ENCODE assay signal across 10 mouse cellular contexts in the genomic region with DNA sequence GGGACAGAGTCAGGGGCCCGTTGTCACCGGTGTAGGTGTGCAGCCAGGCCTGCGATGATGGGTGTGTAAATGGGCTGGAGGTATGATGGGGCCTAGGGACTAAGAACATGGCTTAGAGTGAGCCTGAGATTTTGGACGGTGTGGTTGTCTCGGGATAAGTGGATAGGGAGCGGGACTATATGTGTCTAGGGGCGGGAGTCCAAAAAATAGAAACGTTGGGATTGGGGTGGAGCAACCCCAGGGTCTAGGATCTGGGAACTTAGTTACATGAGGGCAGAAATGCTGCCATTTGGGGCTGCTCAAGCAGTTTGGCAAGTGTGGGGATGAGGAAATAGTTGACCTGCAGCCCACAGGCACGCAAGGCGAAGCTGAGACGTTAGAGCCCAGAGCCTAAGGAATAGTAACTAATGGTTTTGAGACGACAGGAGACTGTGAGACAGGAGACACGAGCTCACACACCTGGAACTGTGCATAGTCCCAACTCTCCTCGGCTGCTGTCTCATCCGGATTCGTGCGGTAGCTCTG. TPM values are rescaled to one million over a fixed set of nuclear protein-coding genes. Genes with fewer than 3 reads are reported as not detected.
DNase-seq lines count a peak whose midpoint lies in the region; ATAC-seq lines count a peak whose summit lies in the region.
"Had no signal": no experiment of that assay in that cellular context is flagged by ENCODE, and none has a peak within 500 bp of the region (broad histone marks: within the 10 kb centered on the region; RNA-seq: fewer than 3 reads in every experiment).

No protein-coding gene starts in this region.

- H3K27ac ChIP-seq in neural tube, embryonic 11.5 days (ENCODE audit: low read depth, low read length) = no peak overlapping the region
- peak overlapping the region; percentile 32; the same call in 1 of the 2 replicates for H3K27ac ChIP-seq in limb, embryonic 11.5 days (replicated peaks; ENCODE audit: low read depth, low read length)
- no peak overlapping the region for H3K27ac ChIP-seq in stomach, embryonic 14.5 days (ENCODE audit: low read length)

- no peak overlapping the region for H3K4me3 ChIP-seq in neural tube, embryonic 11.5 days (ENCODE audit: low read depth, low read length)
- peak overlapping the region; percentile 26 for H3K4me3 ChIP-seq in limb, embryonic 11.5 days (ENCODE audit: low read depth, low read length)
- peak overlapping the region; percentile 3; the same call in 1 of the 2 replicates for H3K4me3 ChIP-seq in stomach, embryonic 14.5 days (ENCODE audit: low read depth, low read length)

- H3K4me1 ChIP-seq in neural tube, embryonic 11.5 days (ENCODE audit: control insufficient read depth, insufficient read depth, low read length) = peaks cover 16% of the 10 kb centered on the region
- H3K4me1 ChIP-seq in limb, embryonic 11.5 days (ENCODE audit: control insufficient read depth, insufficient read depth, low read length) = peaks cover 29% of the 10 kb centered on the region
- peaks cover 19% of the 10 kb centered on the region for H3K4me1 ChIP-seq in stomach, embryonic 14.5 days (ENCODE audit: control insufficient read depth, insufficient read depth, low read length)

- 31% methylated on average over 17 of the region's 17 CpGs for WGBS in neural tube, embryonic 11.5 days
- 21% methylated on average over 17 of the region's 17 CpGs for WGBS in limb, embryonic 11.5 days
- 30% methylated on average over 17 of the region's 17 CpGs for WGBS in stomach, embryonic 14.5 days

- peak overlapping the region; percentile 28; the same call in 1 of the 2 replicates for H3K4me2 ChIP-seq in neural tube, embryonic 11.5 days (ENCODE audit: low read depth)
- H3K4me2 ChIP-seq in limb, embryonic 11.5 days (ENCODE audit: low read depth, severe bottlenecking) = peak overlapping the region; percentile 44
- peak overlapping the region; percentile 42 for H3K4me2 ChIP-seq in stomach, embryonic 14.5 days (replicated peaks; ENCODE audit: low read depth, low read length)

- no peaks in the 10 kb centered on the region for H3K9me3 ChIP-seq in neural tube, embryonic 11.5 days (ENCODE audit: control insufficient read depth, low read length)
- no peaks in the 10 kb centered on the region for H3K9me3 ChIP-seq in limb, embryonic 11.5 days (ENCODE audit: control insufficient read depth, low read length)
- H3K9me3 ChIP-seq in stomach, embryonic 14.5 days (ENCODE audit: control insufficient read depth, low read depth, low read length) = no peaks in the 10 kb centered on the region

- no peak for DNase-seq in neural tube, embryonic 11.5 days (ENCODE audit: low spot score)
- DNase-seq in neural tube, embryonic 10.5 days (ENCODE audit: extremely low spot score, low spot score) = no peak
- DNase-seq in forelimb bud, embryonic 11.5 days (ENCODE audit: low read depth, low spot score) = peak; percentile 25
- DNase-seq in limb, embryonic 11.5 days (ENCODE audit: low spot score) = peak; percentile 28
- DNase-seq in spleen, adult 18-20 months = no peak
- no peak for DNase-seq in cerebellum, postnatal 36 days
- DNase-seq: thymus, adult 2 months had no signal

- H3K27me3 ChIP-seq in neural tube, embryonic 11.5 days (ENCODE audit: control insufficient read depth, insufficient read depth, low read length) = peaks cover 12% of the 10 kb centered on the region
- H3K27me3 ChIP-seq in limb, embryonic 11.5 days (ENCODE audit: control insufficient read depth, insufficient read depth, low read length) = peaks cover 3% of the 10 kb centered on the region; the same call in 1 of the 2 replicates
- 0 out of 2 replicates have a peak, but pooled peaks cover 5% of the 10 kb centered on the region for H3K27me3 ChIP-seq in stomach, embryonic 14.5 days (ENCODE audit: control insufficient read depth, insufficient read depth, low read length)

- H3K36me3 ChIP-seq in neural tube, embryonic 11.5 days (ENCODE audit: control insufficient read depth, insufficient read depth, low read length) = peaks cover 10% of the 10 kb centered on the region
- peaks cover 17% of the 10 kb centered on the region for H3K36me3 ChIP-seq in limb, embryonic 11.5 days (ENCODE audit: control insufficient read depth, insufficient read depth, low read length)
- H3K36me3 ChIP-seq in stomach, embryonic 14.5 days (ENCODE audit: control insufficient read depth, insufficient read depth, low read length) = peaks cover 26% of the 10 kb centered on the region

- H3K9ac ChIP-seq in neural tube, embryonic 11.5 days (ENCODE audit: low read length) = peak overlapping the region; percentile 45
- H3K9ac ChIP-seq in limb, embryonic 11.5 days (ENCODE audit: low read length) = 0 out of 2 replicates have a peak overlapping the region, but pooled peaks have one; percentile 43
- H3K9ac ChIP-seq in stomach, embryonic 14.5 days (replicated peaks; ENCODE audit: low read depth, low read length) = no peak overlapping the region

- no peak for ATAC-seq in neural tube, embryonic 11.5 days (ENCODE audit: insufficient read depth, low FRiP score, low TSS enrichment)
- ATAC-seq in limb, embryonic 11.5 days (ENCODE audit: insufficient number of reproducible peaks, low FRiP score, low TSS enrichment, low read depth) = no peak
- ATAC-seq in stomach, embryonic 14.5 days (ENCODE audit: insufficient number of reproducible peaks, insufficient read depth, low FRiP score, low read depth) = 0 out of 2 replicates have a peak, but pooled peaks have one; percentile 4
- ATAC-seq in activated CD4-positive, CD25-positive, alpha-beta regulatory T cell, adult 4 months = no peak

RNA-seq across cellular contexts. Expression of gene Cd37, which starts 3.2 kb away (rescaled TPM):
- 0.74 and 0.76 TPM in 2 replicates for polyA plus RNA-seq in neural tube, embryonic 11.5 days (2014; fragmentation: Nextera tagmentation; extraction: Ambion mirVana)
- polyA plus RNA-seq in limb, embryonic 11.5 days (2014; fragmentation: Nextera tagmentation; extraction: Ambion mirVana) = 0.82 and 1.6 TPM in 2 replicates
- 2.2 and 3.5 TPM in 2 replicates for polyA plus RNA-seq in stomach, embryonic 14.5 days (2014; fragmentation: Nextera tagmentation; extraction: Ambion mirVana)
- polyA plus RNA-seq in activated CD4-positive, CD25-positive, alpha-beta regulatory T cell, adult 4 months (2017; shearing (Covaris generic)) = 100 to 1,000 TPM; 420 to 495 TPM

RNA-seq across cellular contexts. Expression of gene Slc6a16, which starts 5.2 kb away (rescaled TPM):
- 0.11 TPM in 1 of 2 replicates, not detected in the other for polyA plus RNA-seq in neural tube, embryonic 11.5 days (2014; fragmentation: Nextera tagmentation; extraction: Ambion mirVana)
- 0.20 and 0.36 TPM in 2 replicates for polyA plus RNA-seq in limb, embryonic 11.5 days (2014; fragmentation: Nextera tagmentation; extraction: Ambion mirVana)
- polyA plus RNA-seq in stomach, embryonic 14.5 days (2014; fragmentation: Nextera tagmentation; extraction: Ambion mirVana) = not detected in 2 replicates
- not detected for polyA plus RNA-seq in activated CD4-positive, CD25-positive, alpha-beta regulatory T cell, adult 4 months (2017; shearing (Covaris generic))

RNA-seq across cellular contexts. Expression of gene Tead2, which starts 20.2 kb away (rescaled TPM):
- 247 and 252 TPM in 2 replicates for polyA plus RNA-seq in neural tube, embryonic 11.5 days (2014; fragmentation: Nextera tagmentation; extraction: Ambion mirVana)
- polyA plus RNA-seq in limb, embryonic 11.5 days (2014; fragmentation: Nextera tagmentation; extraction: Ambion mirVana) = 378 and 385 TPM in 2 replicates
- 155 and 167 TPM in 2 replicates for polyA plus RNA-seq in stomach, embryonic 14.5 days (2014; fragmentation: Nextera tagmentation; extraction: Ambion mirVana)
- polyA plus RNA-seq in activated CD4-positive, CD25-positive, alpha-beta regulatory T cell, adult 4 months (2017; shearing (Covaris generic)) = 1 to 10 TPM; 1.5 to 2.8 TPM

RNA-seq across cellular contexts. Expression of gene Dkkl1, which starts 23.8 kb away (rescaled TPM):
- 3.1 and 5.2 TPM in 2 replicates for polyA plus RNA-seq in neural tube, embryonic 11.5 days (2014; fragmentation: Nextera tagmentation; extraction: Ambion mirVana)
- 0.51 and 0.60 TPM in 2 replicates for polyA plus RNA-seq in limb, embryonic 11.5 days (2014; fragmentation: Nextera tagmentation; extraction: Ambion mirVana)
- 0.45 and 1.2 TPM in 2 replicates for polyA plus RNA-seq in stomach, embryonic 14.5 days (2014; fragmentation: Nextera tagmentation; extraction: Ambion mirVana)
- 10 to 100 TPM; 20.6 to 24.7 TPM for polyA plus RNA-seq in activated CD4-positive, CD25-positive, alpha-beta regulatory T cell, adult 4 months (2017; shearing (Covaris generic))

RNA-seq across cellular contexts. Expression of gene Ccdc155, which starts 31.0 kb away (rescaled TPM):
- 0.27 and 0.47 TPM in 2 replicates for polyA plus RNA-seq in neural tube, embryonic 11.5 days (2014; fragmentation: Nextera tagmentation; extraction: Ambion mirVana)
- 0.41 and 0.51 TPM in 2 replicates for polyA plus RNA-seq in limb, embryonic 11.5 days (2014; fragmentation: Nextera tagmentation; extraction: Ambion mirVana)
- 0.22 and 0.55 TPM in 2 replicates for polyA plus RNA-seq in stomach, embryonic 14.5 days (2014; fragmentation: Nextera tagmentation; extraction: Ambion mirVana)
- polyA plus RNA-seq in activated CD4-positive, CD25-positive, alpha-beta regulatory T cell, adult 4 months (2017; shearing (Covaris generic)) = under 1 TPM; 0.24 to 0.34 TPM
- polyA plus RNA-seq: liver, adult 2 months had no signal

Comparison
In these comparisons a context has a peak if more than half of its experiments do, and no peak if none do; other contexts are left out.
1. DNase-seq: peak in forelimb bud, embryonic 11.5 days (single experiment) and limb, embryonic 11.5 days (single experiment); none in neural tube, embryonic 11.5 days (single experiment), neural tube, embryonic 10.5 days (single experiment), spleen, adult 18-20 months (0 of 2) and cerebellum, postnatal 36 days (0 of 2).
2. RNA of gene Cd37, which starts 3.2 kb away (polyA plus RNA-seq): 420 to 495 TPM in activated CD4-positive, CD25-positive, alpha-beta regulatory T cell, adult 4 months; 2.2 to 3.5 TPM in stomach, embryonic 14.5 days, 0.82 to 1.6 TPM in limb, embryonic 11.5 days and 0.74 to 0.76 TPM in neural tube, embryonic 11.5 days; every median in the first group is over 10 times any median in the second.
3. RNA of gene Tead2, which starts 20.2 kb away (polyA plus RNA-seq): 378 to 385 TPM in limb, embryonic 11.5 days, 247 to 252 TPM in neural tube, embryonic 11.5 days and 155 to 167 TPM in stomach, embryonic 14.5 days; 1.5 to 2.8 TPM in activated CD4-positive, CD25-positive, alpha-beta regulatory T cell, adult 4 months; every median in the first group is over 10 times any median in the second.
4. Peak in every context shown above with its lines, with median percentiles within 50 percentile points of each other: H3K4me2 ChIP-seq.